Mouse (Mus musculus): Measurements from ENCODE around the gene Myh15.

- TF ChIP-seq CTCF (IDR thresholded peaks at IDR 0.05 in 2 of 3, conservative IDR thresholded peaks at IDR 0.05 in 1 of 3; ENCODE audit: control insufficient read depth in 1 of 3, insufficient read depth in 1 of 3, low read depth in 2 of 3, low read length in 3 of 3, poor library complexity in 1 of 3, severe bottlenecking in 1 of 3) (no peak), POLR2A (IDR thresholded peaks at IDR 0.05; ENCODE audit: control insufficient read depth in 1 of 2, insufficient read depth in 1 of 2, low read depth in 1 of 2, low read length in 2 of 2, poor library complexity in 1 of 2) (no peak), MYC (IDR thresholded peaks at IDR 0.05; ENCODE audit: low read depth, low read length) (no peak), ELF1 (IDR thresholded peaks at IDR 0.05; ENCODE audit: low read depth, low read length) (no peak), E2F4 (IDR thresholded peaks at IDR 0.05; ENCODE audit: borderline replicate concordance, low read depth, low read length) (no peak), TBP (IDR thresholded peaks at IDR 0.05; ENCODE audit: low read depth, low read length) (no peak), CHD2 (IDR thresholded peaks at IDR 0.05; ENCODE audit: low read length) (no peak)
Measured at GRCm38 (mm10) chr16:49128015-49128414, 70.7 kb downstream of the Myh15 start.
